Mouse (Mus musculus): ENCODE measurements around the gene Isg20l2.

The Isg20l2 gene

GRCm38 (mm10) chr3:87913491-87913890, 16.6 kb upstream of the Isg20l2 start:
- no peak for DNase-seq

GRCm38 (mm10) chr3:87913891-87914290, 16.2 kb upstream of the Isg20l2 start:
- no peak for DNase-seq

- DNase-seq = no peak
Measured at GRCm38 (mm10) chr3:87916990-87917389, 13.1 kb upstream of the Isg20l2 start.

- DNase-seq = no peak
Measured at GRCm38 (mm10) chr3:87918551-87918950, 11.6 kb upstream of the Isg20l2 start.

- peak; percentile 84 for DNase-seq
Measured at GRCm38 (mm10) chr3:87919336-87920108, 10.6 kb upstream of the Isg20l2 start, which contains the start of gene Mrpl24. Gene Mrpl24 (plus strand): TSS chr3:87919506.

GRCm38 (mm10) chr3:87920270-87920943, 9.7 kb upstream of the Isg20l2 start:
- no peak for DNase-seq

GRCm38 (mm10) chr3:87924996-87925395, 5.1 kb upstream of the Isg20l2 start:
- no peak for DNase-seq

- DNase-seq = no peak
Measured at GRCm38 (mm10) chr3:87927452-87927851, 2.7 kb upstream of the Isg20l2 start.

GRCm38 (mm10) chr3:87929341-87930077, 605 bp upstream of the Isg20l2 start:
- DNase-seq = no peak

- DNase-seq = no peak
Measured at GRCm38 (mm10) chr3:87934026-87934425, 3.9 kb downstream of the Isg20l2 start.

- no peak for DNase-seq
Measured at GRCm38 (mm10) chr3:87934501-87934900, 4.4 kb downstream of the Isg20l2 start.

GRCm38 (mm10) chr3:87935201-87935600, 5.1 kb downstream of the Isg20l2 start:
- no peak for DNase-seq

GRCm38 (mm10) chr3:87935776-87936175, 5.7 kb downstream of the Isg20l2 start:
- DNase-seq = peak; percentile 75

- no peak for DNase-seq
Measured at GRCm38 (mm10) chr3:87940611-87941010, 10.5 kb downstream of the Isg20l2 start.

- no peak for DNase-seq
Measured at GRCm38 (mm10) chr3:87942471-87942870, 12.4 kb downstream of the Isg20l2 start.

GRCm38 (mm10) chr3:87943586-87943985, 13.5 kb downstream of the Isg20l2 start:
- DNase-seq = no peak

- no peak for DNase-seq
Measured at GRCm38 (mm10) chr3:87944838-87945600, 14.9 kb downstream of the Isg20l2 start.

- no peak for DNase-seq
Measured at GRCm38 (mm10) chr3:87945781-87946540, 15.8 kb downstream of the Isg20l2 start.

- DNase-seq = no peak
Measured at GRCm38 (mm10) chr3:87946541-87946860, 16.4 kb downstream of the Isg20l2 start.

GRCm38 (mm10) chr3:87947056-87947810, 17.1 kb downstream of the Isg20l2 start:
- no peak for DNase-seq

- no peak for DNase-seq
Measured at GRCm38 (mm10) chr3:87947811-87948199, 17.7 kb downstream of the Isg20l2 start.
